ENCODE assay signal across 25 mouse cellular contexts in the genomic region with DNA sequence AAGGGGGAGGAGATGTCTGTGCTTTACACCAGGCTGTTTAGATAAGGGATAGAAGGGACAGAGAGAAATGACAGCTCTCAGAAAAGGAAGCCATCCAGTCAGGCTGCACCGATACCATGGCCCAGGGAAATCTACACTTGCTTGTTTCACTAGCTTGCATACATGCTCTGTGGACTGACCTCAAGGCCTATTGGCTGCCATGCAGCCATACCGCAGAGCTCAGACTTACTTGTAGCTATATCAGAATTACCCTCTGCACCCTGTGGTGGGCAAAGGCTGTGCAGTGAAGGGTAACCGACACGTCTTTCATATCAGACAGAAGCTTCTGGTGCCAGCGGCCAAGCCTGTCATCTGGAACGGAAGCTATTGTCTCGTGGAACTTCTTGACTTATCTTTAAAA.
DNase-seq lines count a peak whose midpoint lies in the region; ATAC-seq and TF ChIP-seq lines count a peak whose summit lies in the region.
"Had no signal": no experiment of that assay in that cellular context is flagged by ENCODE, and none has a peak within 500 bp of the region (broad histone marks: within the 10 kb centered on the region; RNA-seq: fewer than 3 reads in every experiment).

No protein-coding gene starts in this region.

- H3K4me1 ChIP-seq in hindbrain, embryonic 16.5 days (ENCODE audit: control insufficient read depth, insufficient read depth, low read depth, low read length), result peaks cover 5% of the 10 kb centered on the region; the same call in 1 of the 2 replicates
- H3K4me1 ChIP-seq in hindbrain, embryonic 13.5 days (replicated peaks), result peaks cover 26% of the 10 kb centered on the region
- H3K4me1 ChIP-seq in midbrain, embryonic 13.5 days (replicated peaks), result peaks cover 9% of the 10 kb centered on the region
- peaks cover 6% of the 10 kb centered on the region for H3K4me1 ChIP-seq in midbrain, embryonic 16.5 days (ENCODE audit: control insufficient read depth, insufficient read depth, low read length)
- no peaks in the 10 kb centered on the region for H3K4me1 ChIP-seq in midbrain, postnatal 0 days (ENCODE audit: insufficient read depth, low read length)
- H3K4me1 ChIP-seq in kidney, embryonic 14.5 days (ENCODE audit: control insufficient read depth, insufficient read depth, low read length), result no peaks in the 10 kb centered on the region
- H3K4me1 ChIP-seq: embryonic facial prominence, embryonic 12.5 days; embryonic facial prominence, embryonic 15.5 days; heart, embryonic 12.5 days; heart, embryonic 15.5 days had no signal

- no peak overlapping the region for H3K9ac ChIP-seq in hindbrain, embryonic 16.5 days (ENCODE audit: low read depth, low read length)
- no peak overlapping the region for H3K9ac ChIP-seq in hindbrain, embryonic 13.5 days
- no peak overlapping the region for H3K9ac ChIP-seq in midbrain, embryonic 13.5 days (replicated peaks)
- H3K9ac ChIP-seq in midbrain, embryonic 16.5 days (ENCODE audit: low read depth, low read length), result no peak overlapping the region
- H3K9ac ChIP-seq in midbrain, postnatal 0 days (replicated peaks; ENCODE audit: low read length, poor library complexity, severe bottlenecking), result no peak overlapping the region
- H3K9ac ChIP-seq in kidney, embryonic 14.5 days (ENCODE audit: low read depth, low read length), result no peak overlapping the region
- H3K9ac ChIP-seq: embryonic facial prominence, embryonic 12.5 days; embryonic facial prominence, embryonic 15.5 days; forebrain, postnatal 0 days; heart, embryonic 12.5 days; heart, embryonic 15.5 days; hindbrain, embryonic 15.5 days had no signal

- no peak overlapping the region for H3K4me3 ChIP-seq in hindbrain, embryonic 16.5 days (ENCODE audit: low read length)
- H3K4me3 ChIP-seq in hindbrain, embryonic 13.5 days, result no peak overlapping the region
- H3K4me3 ChIP-seq in midbrain, embryonic 13.5 days (replicated peaks), result no peak overlapping the region
- no peak overlapping the region for H3K4me3 ChIP-seq in midbrain, embryonic 16.5 days (ENCODE audit: low read depth, low read length)
- H3K4me3 ChIP-seq in midbrain, postnatal 0 days (ENCODE audit: low read depth, low read length), result no peak overlapping the region
- no peak overlapping the region for H3K4me3 ChIP-seq in kidney, embryonic 14.5 days (ENCODE audit: low read length)
- H3K4me3 ChIP-seq: embryonic facial prominence, embryonic 12.5 days; embryonic facial prominence, embryonic 15.5 days; gastrocnemius, adult 2 months; heart, embryonic 12.5 days; heart, embryonic 15.5 days; hindbrain, embryonic 15.5 days had no signal

- no peak overlapping the region for H3K4me2 ChIP-seq in hindbrain, embryonic 16.5 days (ENCODE audit: low read length)
- no peak overlapping the region for H3K4me2 ChIP-seq in hindbrain, embryonic 13.5 days
- H3K4me2 ChIP-seq in midbrain, embryonic 13.5 days (replicated peaks), result no peak overlapping the region
- H3K4me2 ChIP-seq in midbrain, embryonic 16.5 days (ENCODE audit: low read length), result no peak overlapping the region
- no peak overlapping the region for H3K4me2 ChIP-seq in midbrain, postnatal 0 days (ENCODE audit: low read depth, low read length, poor library complexity, severe bottlenecking)
- no peak overlapping the region for H3K4me2 ChIP-seq in kidney, embryonic 14.5 days (replicated peaks; ENCODE audit: low read depth, low read length)
- H3K4me2 ChIP-seq: embryonic facial prominence, embryonic 12.5 days; embryonic facial prominence, embryonic 15.5 days; heart, embryonic 12.5 days; heart, embryonic 15.5 days; hindbrain, embryonic 15.5 days had no signal

- H3K27ac ChIP-seq in hindbrain, embryonic 16.5 days (ENCODE audit: low read depth, low read length), result no peak overlapping the region
- H3K27ac ChIP-seq in hindbrain, embryonic 13.5 days, result no peak overlapping the region
- H3K27ac ChIP-seq in midbrain, embryonic 13.5 days, result no peak overlapping the region
- no peak overlapping the region for H3K27ac ChIP-seq in midbrain, embryonic 16.5 days (ENCODE audit: low read length)
- no peak overlapping the region for H3K27ac ChIP-seq in midbrain, postnatal 0 days (ENCODE audit: low read depth, low read length)
- H3K27ac ChIP-seq in kidney, embryonic 14.5 days (ENCODE audit: low read depth, low read length), result no peak overlapping the region
- H3K27ac ChIP-seq: embryonic facial prominence, embryonic 12.5 days; embryonic facial prominence, embryonic 15.5 days; gastrocnemius, adult 2 months; heart, embryonic 15.5 days; hindbrain, embryonic 15.5 days had no signal

- H3K27me3 ChIP-seq in hindbrain, embryonic 16.5 days (replicated peaks; ENCODE audit: control insufficient read depth, insufficient read depth, low read length), result no peaks in the 10 kb centered on the region
- no peaks in the 10 kb centered on the region for H3K27me3 ChIP-seq in hindbrain, embryonic 13.5 days
- no peaks in the 10 kb centered on the region for H3K27me3 ChIP-seq in midbrain, embryonic 13.5 days
- no peaks in the 10 kb centered on the region for H3K27me3 ChIP-seq in midbrain, embryonic 16.5 days (ENCODE audit: control insufficient read depth, insufficient read depth, low read depth, low read length)
- H3K27me3 ChIP-seq in midbrain, postnatal 0 days (ENCODE audit: insufficient read depth, low read length), result no peaks in the 10 kb centered on the region
- no peaks in the 10 kb centered on the region for H3K27me3 ChIP-seq in kidney, embryonic 14.5 days (ENCODE audit: control insufficient read depth, insufficient read depth, low read length)
- H3K27me3 ChIP-seq: embryonic facial prominence, embryonic 12.5 days; embryonic facial prominence, embryonic 15.5 days; heart, embryonic 12.5 days; heart, embryonic 15.5 days; hindbrain, embryonic 15.5 days had no signal

- no peak for TF ChIP-seq CTCF in midbrain, postnatal 0 days (IDR thresholded peaks at IDR 0.05)

- peak; percentile 38; the same call in 1 of the 2 replicates for ATAC-seq in hindbrain, embryonic 16.5 days
- no peak for ATAC-seq in hindbrain, embryonic 13.5 days (ENCODE audit: low FRiP score)
- ATAC-seq in midbrain, embryonic 13.5 days, result 0 out of 2 replicates have a peak, but pooled peaks have one; percentile 35
- no peak for ATAC-seq in midbrain, embryonic 16.5 days
- no peak for ATAC-seq in midbrain, postnatal 0 days (ENCODE audit: low FRiP score)
- ATAC-seq in kidney, embryonic 14.5 days (ENCODE audit: low FRiP score, low TSS enrichment), result no peak
- ATAC-seq: CD4-positive, CD25-positive, alpha-beta regulatory T cell, adult 4 months; forebrain, embryonic 14.5 days; forebrain, postnatal 0 days; inflammation-experienced regulatory T-cells, adult 6 months had no signal

- 69% methylated on average over 7 of the region's 7 CpGs for WGBS in hindbrain, embryonic 16.5 days
- WGBS in hindbrain, embryonic 13.5 days, result 75% methylated on average over 7 of the region's 7 CpGs
- WGBS in midbrain, embryonic 13.5 days, result 63% methylated on average over 7 of the region's 7 CpGs
- 70% methylated on average over 7 of the region's 7 CpGs for WGBS in midbrain, embryonic 16.5 days
- WGBS in midbrain, postnatal 0 days, result 49% methylated on average over 7 of the region's 7 CpGs
- WGBS in kidney, embryonic 14.5 days, result 79% methylated on average over 7 of the region's 7 CpGs

- H3K36me3 ChIP-seq in hindbrain, embryonic 16.5 days (ENCODE audit: control insufficient read depth, insufficient read depth, low read length), result no peaks in the 10 kb centered on the region
- H3K36me3 ChIP-seq in hindbrain, embryonic 13.5 days, result no peaks in the 10 kb centered on the region
- peaks cover 3% of the 10 kb centered on the region; the same call in 1 of the 2 replicates for H3K36me3 ChIP-seq in midbrain, embryonic 13.5 days
- no peaks in the 10 kb centered on the region for H3K36me3 ChIP-seq in midbrain, embryonic 16.5 days (ENCODE audit: control insufficient read depth, insufficient read depth, low read length)
- H3K36me3 ChIP-seq in midbrain, postnatal 0 days (ENCODE audit: insufficient read depth, low read length), result no peaks in the 10 kb centered on the region
- H3K36me3 ChIP-seq in kidney, embryonic 14.5 days (ENCODE audit: control insufficient read depth, insufficient read depth, low read length), result no peaks in the 10 kb centered on the region
- H3K36me3 ChIP-seq: embryonic facial prominence, embryonic 12.5 days; embryonic facial prominence, embryonic 15.5 days; heart, embryonic 12.5 days; heart, embryonic 15.5 days; hindbrain, embryonic 15.5 days had no signal

- no peaks in the 10 kb centered on the region for H3K9me3 ChIP-seq in hindbrain, embryonic 16.5 days (ENCODE audit: control insufficient read depth, low read length)
- no peaks in the 10 kb centered on the region for H3K9me3 ChIP-seq in hindbrain, embryonic 13.5 days
- H3K9me3 ChIP-seq in midbrain, embryonic 13.5 days, result no peaks in the 10 kb centered on the region
- no peaks in the 10 kb centered on the region for H3K9me3 ChIP-seq in midbrain, embryonic 16.5 days (replicated peaks; ENCODE audit: control insufficient read depth, low read length, poor library complexity, severe bottlenecking)
- no peaks in the 10 kb centered on the region for H3K9me3 ChIP-seq in midbrain, postnatal 0 days (ENCODE audit: low read length)
- H3K9me3 ChIP-seq in kidney, embryonic 14.5 days (ENCODE audit: control insufficient read depth, low read length), result no peaks in the 10 kb centered on the region
- H3K9me3 ChIP-seq: embryonic facial prominence, embryonic 12.5 days; embryonic facial prominence, embryonic 15.5 days; heart, embryonic 12.5 days; heart, embryonic 15.5 days; hindbrain, embryonic 15.5 days had no signal

- peak; percentile 12 for DNase-seq in midbrain, postnatal 0 days (ENCODE audit: low spot score)
- DNase-seq: adrenal gland, adult 2 months; adrenal gland, postnatal 14 days; cerebellum, adult 11 months; cerebellum, adult 2 months; cerebellum, adult 9-11 months; cerebellum, postnatal 25 days; forebrain, postnatal 0 days; gastrocnemius, adult 2 months; gastrocnemius, postnatal 14 days; heart, adult 18-20 months; heart, postnatal 4 days had no signal

Comparison
In these comparisons a context has a peak if more than half of its experiments do, and no peak if none do; other contexts are left out.
1. ATAC-seq: peak in hindbrain, embryonic 16.5 days (single experiment) and midbrain, embryonic 13.5 days (single experiment); none in hindbrain, embryonic 13.5 days (single experiment), midbrain, embryonic 16.5 days (single experiment), midbrain, postnatal 0 days (single experiment) and kidney, embryonic 14.5 days (single experiment).